Mouse (Mus musculus): ENCODE measurements at regions not wholly inside any gene's neighbourhood (a gene's known extent, or its start where the extent isn't known, plus 50 kb on each side); places are given as distances from the start of the nearest gene placed in this dataset.

- DNase-seq (ENCODE audit: low read depth, low spot score), result peak; percentile 69
Measured at GRCm38 (mm10) chr19:48090393-48090792, 115.4 kb upstream of the Sorcs3 start.

- DNase-seq (ENCODE audit: low read depth, low spot score), result no peak
Measured at GRCm38 (mm10) chr19:48097363-48097762, 108.5 kb upstream of the Sorcs3 start.

GRCm38 (mm10) chr19:48097942-48098596 lies 107.8 kb upstream of the Sorcs3 start:
- DNase-seq (ENCODE audit: low read depth, low spot score), result no peak

GRCm38 (mm10) chr19:48100991-48101390 lies 104.8 kb upstream of the Sorcs3 start:
- no peak for DNase-seq (ENCODE audit: low read depth, low spot score)

- no peak for DNase-seq (ENCODE audit: low read depth, low spot score)
Measured at GRCm38 (mm10) chr19:48115155-48115554, 90.7 kb upstream of the Sorcs3 start.

GRCm38 (mm10) chr19:48115728-48116127 lies 90.1 kb upstream of the Sorcs3 start:
- DNase-seq (ENCODE audit: low read depth, low spot score), result no peak

GRCm38 (mm10) chr19:48116689-48117088 lies 89.1 kb upstream of the Sorcs3 start:
- DNase-seq (ENCODE audit: low read depth, low spot score), result no peak

GRCm38 (mm10) chr19:48117646-48118045 lies 88.2 kb upstream of the Sorcs3 start:
- no peak for DNase-seq (ENCODE audit: low read depth, low spot score)

- peak; percentile 38 for DNase-seq (ENCODE audit: low read depth, low spot score)
Measured at GRCm38 (mm10) chr19:48122281-48122680, 83.5 kb upstream of the Sorcs3 start.

- DNase-seq (ENCODE audit: low read depth, low spot score), result no peak
Measured at GRCm38 (mm10) chr19:48123777-48124176, 82.0 kb upstream of the Sorcs3 start.

- peak; percentile 69 for DNase-seq (ENCODE audit: low read depth, low spot score)
Measured at GRCm38 (mm10) chr19:48125731-48126130, 80.1 kb upstream of the Sorcs3 start.

- no peak for DNase-seq (ENCODE audit: low read depth, low spot score)
Measured at GRCm38 (mm10) chr19:48128089-48128488, 77.7 kb upstream of the Sorcs3 start.

GRCm38 (mm10) chr19:48136231-48136630 lies 69.6 kb upstream of the Sorcs3 start:
- DNase-seq (ENCODE audit: low read depth, low spot score), result no peak

- DNase-seq (ENCODE audit: low read depth, low spot score), result peak; percentile 21
Measured at GRCm38 (mm10) chr19:48144129-48144528, 61.7 kb upstream of the Sorcs3 start.
